Mouse (Mus musculus) lung, adult 2 months (tissue): Measurements from ENCODE around the gene Arid1b. TPM values are rescaled to one million over a fixed set of nuclear protein-coding genes. Genes with fewer than 3 reads are reported as not detected.

Source experiments
- DNase-seq: peaks from one replicate; pipeline ENCODE4 v3.0.0; 2022
- H3K4me1 ChIP-seq: fragments of 200-500 bp; 2 replicates; pipeline ENCODE4 v1.6.1; 2011; ENCODE audit warnings: low read length; ENCODE audit not compliant: control insufficient read depth, insufficient read depth
- H3K4me3 ChIP-seq: fragments of 200-500 bp; replicated peaks from 2 replicates; pipeline ENCODE3; 2011; ENCODE audit warnings: low read depth, mild to moderate bottlenecking, control low read depth, low read length; ENCODE audit errors: extremely low read depth
- CTCF ChIP-seq: fragments of 200-500 bp; IDR thresholded peaks from 2 replicates; pipeline ENCODE4 v1.5.1; 2011; ENCODE audit warnings: mild to moderate bottlenecking, low read length, control low read depth; ENCODE audit not compliant: insufficient read depth
- POLR2A ChIP-seq: fragments of 200-500 bp; IDR thresholded peaks from 2 replicates; pipeline ENCODE4 v1.6.1; 2011; ENCODE audit warnings: low read depth, mild to moderate bottlenecking, control low read depth, low read length, borderline replicate concordance; ENCODE audit errors: extremely low read depth
- WGBS: fragments of 180-500 bp; shearing (Covaris S2); methylation state at CpG from one replicate; pipeline ENCODE4 v1.1.7; 2018; 5-methylcytosine and 5-hydroxymethylcytosine counted together
- polyA plus RNA-seq: library from polyadenylated mRNA; depleted of rRNA; stranded (reverse); fragments of >200 nt; gene quantifications from 2 replicates; pipeline ENCODE4 v1.2.3, GENCODE M21; 2012

The Arid1b gene
- polyA plus RNA-seq, 1 experiment: 60.1 TPM

DNA sequence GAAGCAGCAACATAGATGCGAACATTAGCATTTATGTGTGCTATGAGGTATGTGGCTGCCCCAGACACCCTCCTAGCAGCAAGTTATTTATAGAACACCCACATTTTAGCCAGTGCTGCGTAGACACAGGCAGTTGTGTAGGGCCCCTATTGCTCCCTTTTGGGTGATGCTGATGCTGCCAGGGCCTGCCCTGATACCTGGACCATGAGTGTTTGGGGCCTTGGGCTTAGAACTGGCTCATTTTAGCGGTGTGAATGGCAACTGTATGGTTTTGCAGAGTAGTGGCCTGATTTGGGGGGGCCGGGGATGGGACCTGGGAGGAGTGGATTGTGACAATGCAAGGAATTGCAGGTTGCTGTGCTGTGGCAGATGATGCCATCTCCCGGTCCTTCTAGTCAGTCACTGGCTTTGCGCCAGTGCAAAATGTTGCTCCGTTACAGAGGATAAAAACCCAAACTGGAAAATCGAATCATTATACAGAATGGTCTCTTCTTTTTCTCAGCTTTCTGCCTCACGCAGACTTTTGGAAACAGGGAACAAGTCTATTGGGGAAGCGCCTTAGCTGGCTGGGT is 8.9 kb downstream of the Arid1b start:
- WGBS: 73% methylated on average over 10 of the region's 10 CpGs
- Histone ChIP-seq H3K4me3 (no peak overlapping the region), H3K4me1 (peaks cover 26% of the 10 kb centered on the region)
- DNase-seq: no peak
- TF ChIP-seq CTCF (no peak), POLR2A (no peak)

DNA sequence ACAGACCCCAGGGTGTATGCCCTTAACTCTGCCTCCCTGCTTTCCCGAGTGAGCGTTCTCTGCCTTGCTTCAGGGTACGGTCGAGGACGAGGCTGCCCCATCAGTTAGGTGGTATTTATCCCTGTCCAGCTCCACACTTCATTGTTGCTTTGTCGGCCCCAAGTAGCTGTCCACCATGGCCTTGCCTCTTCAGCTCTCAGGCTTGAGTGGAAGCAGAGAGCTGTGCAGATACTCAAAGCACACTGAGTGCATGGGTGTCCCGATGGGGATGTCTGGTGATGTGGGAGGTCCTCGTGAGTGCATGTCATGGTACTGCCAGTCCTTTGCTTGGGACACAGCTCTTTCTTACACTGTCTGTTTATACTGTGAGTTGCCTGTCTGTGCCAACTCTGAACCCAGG is 10.1 kb downstream of the Arid1b start:
- Histone ChIP-seq H3K4me3 (no peak overlapping the region), H3K4me1 (peaks cover 34% of the 10 kb centered on the region)
- no peak for DNase-seq
- TF ChIP-seq CTCF (no peak), POLR2A (no peak)
- WGBS: 48% methylated on average over 8 of the region's 8 CpGs

DNA sequence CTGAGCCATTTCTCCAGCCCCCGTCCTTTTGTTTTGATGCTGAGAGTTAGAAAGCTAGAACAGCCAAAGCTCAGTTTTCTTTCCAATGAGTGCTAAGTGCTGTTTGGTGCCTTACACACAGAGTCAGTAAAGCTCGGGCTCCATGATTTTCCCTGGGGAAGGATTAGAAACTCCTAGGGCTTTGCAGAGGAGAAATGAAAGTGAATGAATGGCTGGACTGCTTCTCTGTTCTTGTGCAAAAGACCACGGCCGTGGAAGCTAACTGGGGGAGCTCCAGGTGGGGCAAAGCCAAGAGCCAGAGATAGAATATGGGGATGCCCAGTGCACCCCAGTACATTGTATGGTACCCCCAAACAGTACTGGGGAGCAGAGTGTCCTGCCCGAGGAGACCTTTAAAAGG is 10.6 kb downstream of the Arid1b start:
- H3K4me3 ChIP-seq: no peak overlapping the region
- H3K4me1 ChIP-seq: peaks cover 37% of the 10 kb centered on the region
- no peak for DNase-seq
- 45% methylated on average over 5 of the region's 5 CpGs for WGBS
- no peak for TF ChIP-seq CTCF
- TF ChIP-seq POLR2A: no peak

DNA sequence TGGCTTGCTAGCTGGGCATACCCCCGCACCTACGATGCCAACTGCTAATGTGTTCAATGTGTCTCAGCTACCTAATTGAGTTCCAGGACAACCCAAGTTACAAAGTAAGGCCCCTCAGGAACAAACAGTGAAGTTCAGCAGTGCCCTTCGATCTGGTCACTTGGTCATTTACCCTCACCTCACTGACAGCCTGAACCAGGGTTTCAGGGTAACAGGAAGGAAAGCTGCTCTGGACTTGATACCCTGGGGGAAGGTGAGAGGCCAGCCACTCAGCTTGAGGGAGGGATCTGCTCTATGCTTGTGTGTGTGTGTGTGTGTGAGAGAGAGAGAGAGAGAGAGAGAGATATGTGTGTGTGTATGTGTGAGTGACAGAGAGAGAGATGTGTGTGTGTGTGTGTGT is 11.2 kb downstream of the Arid1b start:
- H3K4me1 ChIP-seq: peaks cover 40% of the 10 kb centered on the region
- no peak for DNase-seq
- no peak overlapping the region for H3K4me3 ChIP-seq
- 65% methylated on average over 3 of the region's 3 CpGs for WGBS
- TF ChIP-seq POLR2A (no peak), CTCF (no peak)

DNA sequence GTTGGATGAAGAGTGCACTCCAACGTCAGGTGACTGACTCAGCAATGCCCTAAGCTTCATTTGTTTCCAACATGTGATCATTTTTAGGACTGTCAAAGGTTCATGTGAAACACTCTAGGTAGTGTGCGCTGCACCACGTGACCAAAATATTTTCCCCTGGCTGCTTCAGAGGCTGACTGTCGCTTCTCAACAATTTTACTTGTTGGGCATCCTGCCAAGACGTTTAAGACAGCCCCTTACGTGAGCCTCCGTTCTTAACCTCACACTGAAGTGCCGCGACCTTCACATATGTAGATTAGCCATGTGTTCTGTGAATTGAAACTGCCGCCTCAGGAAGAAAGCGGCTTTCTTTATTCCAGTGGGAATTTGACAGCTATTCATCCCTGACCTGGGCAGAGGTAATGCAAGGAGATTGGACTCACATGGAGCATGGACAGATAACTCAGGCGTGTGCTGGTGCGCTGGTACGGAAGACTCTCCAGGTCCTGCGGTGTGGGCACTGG is 13.1 kb downstream of the Arid1b start:
- 31% methylated on average over 15 of the region's 15 CpGs for WGBS

DNA sequence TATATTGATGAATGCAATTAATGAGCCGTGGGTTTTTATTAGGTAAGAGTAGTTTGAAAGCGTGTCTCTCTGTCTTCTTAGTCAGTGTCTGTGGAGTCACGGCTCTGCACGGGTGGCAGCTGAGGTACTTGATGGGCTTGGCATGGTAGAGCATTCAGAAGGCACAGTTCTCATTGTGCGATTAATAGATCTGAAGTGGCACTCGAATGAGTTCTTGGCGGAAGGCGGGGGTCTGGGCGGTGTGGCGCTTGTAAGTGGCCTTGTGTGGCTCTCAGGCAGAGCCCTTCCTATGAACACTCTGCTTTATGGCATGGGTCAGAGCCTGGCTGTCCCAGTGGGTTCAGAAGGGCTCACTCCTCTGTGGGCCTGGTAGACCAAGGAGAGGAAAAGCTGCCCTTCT is 14.1 kb downstream of the Arid1b start:
- Histone ChIP-seq H3K4me3 (no peak overlapping the region), H3K4me1 (peaks cover 42% of the 10 kb centered on the region)
- no peak for TF ChIP-seq POLR2A
- TF ChIP-seq CTCF: no peak
- 66% methylated on average over 10 of the region's 10 CpGs for WGBS
- peak; percentile 68 for DNase-seq

More for the DNA sequence above, 13.1 kb downstream of the Arid1b start:
- peaks cover 40% of the 10 kb centered on the region for H3K4me1 ChIP-seq
- TF ChIP-seq CTCF (no peak), POLR2A (no peak)
- DNase-seq: peak; percentile 54
- no peak overlapping the region for H3K4me3 ChIP-seq

DNA sequence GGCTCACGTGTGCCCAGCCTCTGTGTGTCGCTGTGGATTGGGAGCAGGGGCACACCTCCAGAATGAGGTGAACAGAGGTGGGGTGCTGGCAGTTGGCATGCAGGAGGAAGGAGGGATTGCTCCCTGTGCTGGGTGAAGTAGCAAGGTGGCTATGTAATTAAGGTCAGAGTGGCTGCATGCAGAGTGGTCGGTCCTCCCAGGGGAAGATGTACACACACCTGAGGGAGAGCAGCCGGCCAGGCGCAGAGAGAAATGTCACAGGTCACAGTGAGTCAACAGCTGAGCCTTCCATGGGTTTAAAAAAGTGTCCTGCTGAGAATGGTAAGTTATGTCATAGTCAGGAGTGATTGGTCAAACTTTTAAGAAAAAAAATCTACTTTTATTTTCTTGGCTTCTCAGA is 14.6 kb downstream of the Arid1b start:
- no peak for TF ChIP-seq POLR2A
- TF ChIP-seq CTCF: no peak
- Histone ChIP-seq H3K4me3 (no peak overlapping the region), H3K4me1 (peaks cover 44% of the 10 kb centered on the region)
- no peak for DNase-seq
- 64% methylated on average over 5 of the region's 5 CpGs for WGBS

DNA sequence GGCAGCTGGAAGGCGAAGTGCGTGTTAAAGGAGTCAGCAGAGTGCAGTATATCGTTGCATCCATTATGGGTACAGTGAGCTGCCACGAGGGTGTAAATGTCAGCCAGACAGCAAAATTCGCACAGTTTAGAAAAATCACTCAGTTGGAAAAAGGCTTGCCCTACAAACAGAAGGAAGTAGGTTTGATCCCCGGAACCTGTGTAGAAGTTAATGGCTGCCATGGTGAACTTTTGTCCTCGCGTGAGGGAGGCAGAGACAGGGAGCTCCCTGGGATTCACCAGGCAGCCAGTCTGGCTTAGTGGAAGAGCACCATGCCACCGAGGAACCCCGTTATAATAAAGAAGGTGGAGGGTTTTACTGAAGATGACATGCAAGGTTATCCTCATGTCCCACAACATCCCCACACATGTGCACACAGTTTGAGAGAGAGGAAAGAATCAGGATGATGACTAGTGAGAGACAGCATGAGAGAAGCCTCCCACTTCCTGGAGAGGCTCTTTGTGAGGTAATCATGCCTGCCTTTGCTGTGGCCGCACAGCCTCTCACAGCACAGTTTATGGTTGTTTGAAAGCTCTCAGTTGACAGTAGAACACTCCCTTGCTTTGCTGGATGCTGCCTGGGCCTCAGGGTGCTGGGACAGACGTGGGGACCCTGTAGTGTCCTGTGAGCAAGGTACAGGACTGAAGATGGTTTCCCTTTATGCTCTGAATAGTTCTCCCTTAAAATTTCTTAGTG is 15.6 kb downstream of the Arid1b start:
- no peak for TF ChIP-seq CTCF
- no peak for TF ChIP-seq POLR2A
- 70% methylated on average over 12 of the region's 12 CpGs for whole genome bisulfite sequencing
- Histone ChIP-seq H3K4me3 (no peak overlapping the region), H3K4me1 (peaks cover 41% of the 10 kb centered on the region)
- no peak for DNase-seq

DNA sequence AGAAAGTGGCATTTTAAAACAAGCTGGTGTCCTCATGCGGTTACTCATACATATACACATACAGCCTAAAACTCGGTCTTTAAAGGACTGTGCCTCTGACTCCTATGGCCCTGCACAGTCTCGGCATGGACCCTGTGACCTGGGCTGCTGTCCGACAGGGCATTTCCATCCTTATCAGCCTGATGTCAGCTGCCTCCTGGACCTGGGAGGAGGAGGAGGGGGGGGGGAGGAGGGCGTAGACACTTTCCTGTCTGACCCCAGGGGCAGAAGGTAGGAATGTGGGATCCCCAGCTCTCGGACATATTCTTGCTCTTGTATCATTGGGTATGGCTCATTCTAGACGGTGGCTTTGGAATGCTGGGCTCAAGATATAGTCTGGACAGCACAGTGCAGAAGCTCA is 16.6 kb downstream of the Arid1b start:
- H3K4me3 ChIP-seq: no peak overlapping the region
- DNase-seq: no peak

DNA sequence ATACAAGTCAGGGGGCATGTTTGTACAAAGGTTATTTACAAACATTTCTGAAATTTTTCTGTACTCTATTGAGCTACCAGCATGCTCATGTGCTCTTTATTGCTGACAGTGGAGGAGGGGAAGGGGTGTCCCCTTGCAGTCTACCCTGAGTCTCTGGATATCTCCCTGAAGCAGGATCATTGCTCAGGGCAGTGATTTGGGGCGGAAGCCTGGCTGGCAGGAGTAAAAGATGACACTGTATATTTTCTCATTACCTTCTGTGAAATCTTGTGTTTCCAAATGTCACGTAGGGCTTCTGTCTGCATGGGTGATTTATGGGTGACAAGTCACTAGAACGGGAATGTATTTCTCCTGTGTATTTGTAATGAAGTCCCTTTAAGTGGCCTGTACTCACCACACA is 18.0 kb downstream of the Arid1b start:
- 68% methylated on average over 3 of the region's 3 CpGs for WGBS
- H3K4me3 ChIP-seq: no peak overlapping the region
- TF ChIP-seq POLR2A: no peak
- no peak for TF ChIP-seq CTCF
- no peak for DNase-seq
- H3K4me1 ChIP-seq: peaks cover 39% of the 10 kb centered on the region

More for the DNA sequence above, 16.6 kb downstream of the Arid1b start:
- no peak for TF ChIP-seq CTCF
- TF ChIP-seq POLR2A: no peak
- H3K4me1 ChIP-seq: peaks cover 43% of the 10 kb centered on the region
- WGBS: 56% methylated on average over 7 of the region's 7 CpGs
